Mouse (Mus musculus) urinary bladder, postnatal 4 days (tissue): ENCODE measurements around the gene Cap2.

Experiments
- DNase-seq, 2 experiments: peaks; one replicate each; pipeline ENCODE4 v3.0.0; 2021 to 2022; ENCODE audit warnings: low spot score in 2 of 2

Cap2 gene

DNA sequence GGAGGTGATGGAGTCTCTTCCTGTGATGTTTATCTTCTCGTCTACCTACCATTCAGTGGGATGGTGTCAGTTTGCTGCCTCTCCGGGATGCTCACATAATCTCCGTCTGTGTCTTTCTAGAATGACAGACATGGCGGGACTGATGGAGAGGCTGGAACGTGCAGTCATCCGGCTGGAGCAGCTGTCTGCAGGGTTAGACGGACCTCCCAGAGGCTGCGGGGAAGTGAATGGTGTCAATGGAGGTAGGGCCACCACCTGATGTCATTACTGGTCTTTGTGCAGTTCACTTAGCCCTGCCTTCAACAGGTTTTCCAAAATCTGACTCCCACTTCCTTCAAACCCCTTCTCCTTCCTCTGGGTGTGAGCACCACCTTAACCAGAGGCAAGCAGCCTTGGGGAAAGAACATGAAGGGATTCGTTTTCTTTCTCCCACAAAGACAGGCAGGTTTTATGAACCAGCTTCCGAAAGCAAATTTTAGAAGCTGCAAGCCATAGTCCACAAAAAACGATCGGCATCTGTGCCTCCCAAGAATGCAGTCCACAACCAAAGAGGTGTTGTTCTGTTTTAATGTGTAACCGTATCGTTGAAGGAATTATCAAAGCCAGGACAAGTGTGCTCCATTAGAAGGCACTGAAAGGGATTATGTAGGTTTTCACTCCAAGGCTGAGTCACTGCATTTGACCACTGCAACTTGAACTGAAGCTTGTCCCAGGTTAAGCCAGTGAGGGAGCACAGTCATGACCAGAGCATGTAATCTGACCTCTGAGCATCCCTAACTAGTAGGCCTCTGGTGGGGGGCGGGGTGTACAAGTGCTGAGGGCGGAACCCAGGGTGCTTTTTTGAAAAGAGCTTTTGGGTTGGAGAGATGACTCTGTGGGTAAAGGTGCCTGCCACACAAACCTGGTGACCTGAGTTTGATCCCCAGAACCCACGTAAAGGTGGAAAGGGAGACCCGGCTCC is 23.9 kb downstream of the Cap2 start:
- DNase-seq: no peak

GRCm38 (mm10) chr13:46526645-46527044 is 25.0 kb downstream of the Cap2 start:
- no peak for DNase-seq

DNA sequence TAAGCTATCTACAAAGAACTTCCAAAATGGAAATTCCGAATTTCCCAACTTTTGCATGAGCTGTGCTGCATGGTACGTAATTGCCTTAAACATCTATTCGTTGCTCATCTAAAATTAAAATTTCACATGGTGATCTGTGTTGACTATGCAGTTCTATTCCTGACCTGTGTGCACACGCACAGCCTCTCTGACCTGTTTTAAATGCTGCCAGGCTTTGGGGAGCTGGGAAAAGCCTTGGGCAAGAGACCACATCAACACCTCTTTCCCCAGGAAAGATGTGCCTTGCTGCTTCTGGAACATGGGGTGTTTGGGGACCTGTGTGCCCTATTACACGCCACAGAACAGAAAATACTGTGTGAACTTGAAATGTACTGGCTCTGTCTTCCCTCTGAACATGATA is 25.7 kb downstream of the Cap2 start:
- DNase-seq: no peak

DNA sequence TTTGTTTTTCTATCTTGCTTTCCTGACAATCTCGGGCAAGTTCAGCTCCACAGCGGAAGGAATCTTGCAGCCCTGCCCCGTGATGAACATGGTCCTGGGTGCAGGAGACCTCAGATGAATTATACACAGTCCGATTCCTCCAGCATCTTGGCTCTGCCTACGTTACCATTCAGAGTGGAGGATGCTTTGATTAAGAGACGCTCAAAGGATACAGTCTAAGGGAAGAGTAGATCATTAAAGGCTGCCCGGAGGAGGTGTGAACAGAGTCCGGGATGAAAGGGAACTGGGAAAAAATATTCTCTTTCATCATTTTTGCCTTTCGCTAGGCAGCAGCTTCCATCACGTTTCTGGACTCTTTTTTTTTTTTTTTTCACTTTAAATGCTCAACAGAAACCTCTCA is 27.4 kb downstream of the Cap2 start:
- DNase-seq: no peak

- no peak for DNase-seq
Measured at GRCm38 (mm10) chr13:46530546-46530945, 28.9 kb downstream of the Cap2 start.

DNA sequence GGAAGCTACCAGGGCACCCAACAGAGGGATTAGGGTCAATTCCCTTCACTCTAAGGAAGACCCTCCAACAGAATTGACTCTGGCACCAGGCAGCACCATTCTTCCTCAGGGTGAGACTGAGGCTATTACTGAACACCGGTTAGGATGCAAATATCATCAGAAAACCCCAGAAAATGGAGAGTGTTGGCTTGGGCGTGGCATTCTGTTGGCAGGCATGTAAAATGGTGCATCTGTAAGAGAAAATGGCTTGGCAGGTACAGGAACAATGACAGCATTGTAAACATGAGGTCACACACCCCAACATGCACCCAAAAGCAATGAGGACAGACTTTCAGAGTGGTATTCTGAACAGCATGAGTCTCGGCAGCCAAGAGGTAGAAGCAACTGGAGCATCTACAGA is 30.0 kb downstream of the Cap2 start:
- DNase-seq: no peak

- DNase-seq: no peak
Measured at GRCm38 (mm10) chr13:46532276-46532675, 30.6 kb downstream of the Cap2 start.

DNA sequence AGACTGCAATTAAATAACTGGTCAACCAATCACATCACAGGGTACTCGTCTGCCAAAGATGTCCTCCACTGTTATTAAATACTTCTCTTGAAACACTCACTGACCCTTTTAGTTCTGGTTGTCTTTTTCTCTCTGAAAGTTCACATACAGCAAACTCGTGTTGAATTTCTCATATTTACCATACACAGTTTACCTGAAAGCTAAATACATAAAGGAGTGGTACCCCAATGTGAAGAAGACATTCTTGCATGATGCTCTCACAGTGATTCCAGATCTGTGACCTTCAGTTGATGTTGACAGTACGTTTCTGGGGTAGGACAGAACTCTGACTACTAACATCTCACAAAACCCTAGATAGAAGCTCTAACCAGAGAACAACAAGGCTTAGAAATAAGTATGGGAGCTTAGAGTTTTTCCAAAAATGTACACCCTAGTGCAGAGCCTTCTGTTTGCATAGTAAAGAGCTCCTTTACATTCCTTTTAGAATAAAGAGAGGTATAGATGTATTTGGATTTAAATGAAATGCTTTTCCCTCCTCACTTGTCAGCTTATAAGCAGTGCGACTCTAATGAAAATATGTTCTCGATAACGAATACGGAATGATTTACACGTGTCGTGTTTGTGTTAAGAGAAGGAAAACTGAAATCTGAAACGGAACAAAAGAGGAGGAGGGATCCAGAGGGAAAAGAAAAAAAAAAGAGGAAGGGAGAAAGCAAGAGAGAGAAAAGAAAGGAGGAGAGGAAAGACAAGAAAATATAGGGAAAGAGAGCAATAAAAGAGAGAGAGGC is 31.9 kb downstream of the Cap2 start:
- no peak for DNase-seq

DNA sequence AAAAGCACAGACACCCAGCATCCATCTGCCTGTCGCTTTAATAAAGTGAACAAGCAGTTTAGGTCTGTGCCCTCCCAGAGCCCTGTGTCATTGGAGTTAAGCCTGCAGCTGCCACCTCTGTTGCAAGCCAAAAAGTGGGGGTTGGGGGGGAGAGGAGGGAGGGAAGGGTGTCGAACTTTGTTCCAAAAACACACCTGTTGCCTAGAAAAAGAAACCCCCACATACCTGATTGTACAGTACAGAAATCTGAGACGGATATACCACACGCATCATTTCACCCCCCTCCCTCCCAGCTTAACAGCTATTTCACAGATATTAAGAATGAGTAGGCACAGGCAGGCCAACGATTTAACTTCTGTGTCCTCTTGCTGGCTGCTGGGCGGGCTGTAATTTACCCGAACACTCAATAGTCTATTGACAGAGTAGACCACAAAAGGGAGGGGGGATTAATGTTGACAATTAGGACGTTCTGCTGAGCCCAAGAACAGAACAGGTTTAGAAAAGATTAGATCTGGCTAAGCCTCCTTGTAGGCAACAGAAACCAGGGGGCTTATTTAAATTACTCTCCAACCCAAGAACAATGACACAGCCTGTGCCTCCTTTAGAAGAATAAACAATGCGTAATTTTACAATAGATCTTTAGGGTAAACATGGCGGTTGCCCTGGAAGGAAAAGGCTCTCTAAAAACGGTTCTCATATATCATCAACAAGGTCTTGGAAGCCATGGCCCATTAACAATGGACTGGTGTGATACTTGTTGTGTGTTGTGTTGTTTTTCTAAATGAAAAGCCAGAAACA is 32.7 kb downstream of the Cap2 start:
- no peak for DNase-seq

DNA sequence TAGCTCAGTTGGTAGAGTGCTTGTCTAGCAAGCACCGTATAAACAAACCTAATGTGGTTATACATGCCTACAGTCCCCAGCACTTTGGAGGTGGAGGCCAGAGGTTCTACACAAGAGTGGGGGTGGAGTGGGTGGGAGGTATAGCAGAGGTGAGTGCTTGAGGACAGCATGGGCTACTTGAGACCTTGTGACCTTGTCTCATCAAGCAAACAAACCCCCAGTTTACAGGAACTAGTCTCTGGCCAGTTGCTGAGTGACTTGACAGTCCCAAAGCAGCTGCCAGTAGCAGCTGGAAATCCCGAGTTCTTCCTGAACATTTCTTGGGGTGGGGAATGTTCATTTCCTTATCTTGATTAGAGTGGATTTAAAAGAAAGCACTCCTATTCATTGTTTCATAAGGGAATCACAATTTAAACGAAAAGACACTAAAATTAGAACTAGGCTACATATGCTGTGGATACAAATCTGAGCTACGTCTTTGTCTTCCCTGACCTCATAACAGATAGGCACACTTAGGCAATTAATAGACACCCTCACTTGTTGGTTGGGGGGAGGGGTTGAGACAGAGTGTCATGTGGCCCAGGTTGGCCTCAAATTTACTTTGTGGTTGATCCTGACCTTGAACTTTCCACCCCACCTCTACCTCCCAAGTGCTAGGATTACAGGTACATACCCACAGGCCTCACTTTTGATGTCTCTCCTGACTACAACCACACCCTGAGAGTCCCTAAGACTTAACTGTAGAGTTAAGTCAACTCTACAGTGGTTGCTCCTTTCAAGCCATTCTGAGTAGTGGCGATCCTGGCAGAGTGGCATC is 33.5 kb downstream of the Cap2 start:
- no peak for DNase-seq

GRCm38 (mm10) chr13:46539284-46539683 is 37.6 kb downstream of the Cap2 start:
- no peak for DNase-seq

- DNase-seq: no peak
Measured at GRCm38 (mm10) chr13:46540943-46541342, 39.3 kb downstream of the Cap2 start.

DNA sequence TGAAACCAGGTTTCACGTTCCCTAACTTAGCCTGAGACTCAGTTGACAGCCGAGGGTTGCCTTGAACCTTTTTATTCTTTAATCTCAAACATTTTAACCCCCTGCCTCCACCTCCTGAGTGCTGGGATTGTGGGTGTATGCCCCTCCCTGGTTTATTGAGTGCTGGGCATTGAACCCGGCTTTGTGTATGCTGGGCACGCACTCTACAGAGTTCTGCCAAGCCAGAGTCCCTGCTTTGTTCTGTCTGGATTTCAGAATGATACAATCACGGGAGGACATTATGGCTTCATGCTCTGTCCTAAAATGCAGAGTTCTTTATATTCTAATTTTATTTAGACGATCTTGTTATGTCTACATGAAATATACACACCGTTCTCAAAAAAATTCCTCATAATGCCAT is 41.1 kb downstream of the Cap2 start:
- DNase-seq: no peak

DNA sequence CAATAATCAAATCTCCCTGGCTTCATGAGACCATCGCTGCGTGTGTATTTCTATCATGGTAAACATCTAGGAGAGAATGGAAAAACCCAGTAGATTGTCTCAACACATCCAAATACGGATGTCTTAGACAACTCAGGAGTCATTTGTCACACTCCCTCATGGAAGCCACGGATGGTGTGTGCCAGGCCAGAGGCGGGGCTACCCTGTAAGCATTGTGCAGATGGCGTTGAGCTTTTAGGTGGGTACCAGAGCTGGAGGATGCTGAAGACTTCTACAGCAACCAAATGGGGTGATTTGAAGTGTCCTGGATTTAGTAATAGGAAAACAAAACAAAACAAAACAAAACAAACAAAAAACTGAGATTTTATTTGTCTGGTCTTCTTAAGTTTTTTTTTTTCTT is 43.0 kb downstream of the Cap2 start:
- DNase-seq: no peak

DNA sequence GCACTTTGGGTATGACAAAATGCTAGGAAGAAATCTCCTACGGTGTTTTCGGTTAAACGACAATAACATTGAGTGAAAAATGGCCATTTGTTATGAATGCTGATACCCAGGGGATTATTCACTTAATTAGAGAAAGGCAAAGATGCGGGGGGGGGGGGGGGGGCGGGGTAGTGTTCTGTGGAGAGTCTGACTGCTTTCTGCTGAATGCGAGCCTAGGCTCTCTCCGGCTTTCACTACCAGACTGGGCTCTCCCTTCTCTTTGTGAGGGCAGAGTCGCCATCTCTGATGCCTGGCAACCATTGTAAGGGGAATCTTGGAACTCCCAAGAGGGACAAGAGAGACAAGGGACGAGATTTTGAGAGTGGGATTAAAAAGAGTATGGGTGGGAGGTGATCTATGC is 43.4 kb downstream of the Cap2 start:
- DNase-seq: no peak

- no peak for DNase-seq
Measured at GRCm38 (mm10) chr13:46546846-46547245, 45.2 kb downstream of the Cap2 start.

GRCm38 (mm10) chr13:46547253-46547652 is 45.6 kb downstream of the Cap2 start:
- no peak for DNase-seq

DNA sequence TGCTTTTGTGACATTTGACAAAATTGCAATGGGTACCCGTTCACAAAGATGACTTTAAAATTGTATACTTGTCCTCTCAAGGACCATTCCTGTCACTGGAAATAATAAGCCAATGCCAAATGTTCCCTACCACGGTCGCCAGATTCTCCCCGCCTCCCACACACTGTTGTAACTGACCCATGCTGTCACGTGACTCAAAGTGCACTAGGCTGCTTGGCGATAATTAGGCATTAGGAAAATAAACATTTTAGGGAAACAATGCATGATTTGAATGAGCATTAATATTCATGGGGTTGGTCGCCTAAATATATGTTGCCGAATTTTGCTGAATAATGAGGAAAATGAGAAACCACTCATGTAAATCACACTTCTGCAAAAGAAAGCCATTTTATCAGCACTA is 46.5 kb downstream of the Cap2 start:
- DNase-seq: no peak

DNA sequence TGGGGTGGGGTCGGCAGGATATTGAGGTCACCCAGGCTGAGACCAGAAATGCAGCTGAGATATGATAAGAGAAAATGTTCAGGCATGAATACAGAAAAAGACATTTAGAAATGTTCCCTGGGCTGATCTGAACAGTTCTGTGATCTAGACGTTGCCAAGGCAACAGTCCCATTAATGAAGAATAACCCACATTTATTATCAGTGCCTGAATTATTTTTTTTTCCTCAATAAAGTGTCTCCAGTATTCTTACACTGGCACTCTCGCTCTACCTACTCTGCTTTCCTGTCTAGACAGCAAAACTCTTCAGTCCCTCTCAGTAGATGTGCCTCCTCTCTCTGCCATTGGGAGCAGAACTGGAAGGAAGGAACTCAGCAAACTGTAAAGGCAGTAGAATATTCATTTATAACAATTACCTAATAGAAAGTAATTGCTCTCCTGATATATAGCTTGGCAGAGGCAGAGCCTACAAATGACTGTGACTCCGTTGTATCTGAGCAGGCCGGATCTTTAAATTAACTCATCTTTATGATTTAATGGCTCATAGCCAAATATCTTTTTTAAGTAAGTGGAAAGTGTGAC is 47.0 kb downstream of the Cap2 start:
- DNase-seq: no peak

- DNase-seq: no peak
Measured at GRCm38 (mm10) chr13:46550627-46551026, 49.0 kb downstream of the Cap2 start.

- DNase-seq: no peak
Measured at GRCm38 (mm10) chr13:46554736-46555135, 53.1 kb downstream of the Cap2 start.
